Mouse (Mus musculus) erythroblast, embryonic 14.5 days (primary cell): ENCODE data around the gene Ptprj.
"Not testable (repeated sequence)": the region's sequence is repeated elsewhere in the genome, so short reads cannot be mapped to it uniquely, and the experiment has no call there.

Experiments
- GATA1 ChIP-seq: IDR thresholded peaks from 2 replicates; pipeline ENCODE4 v1.6.1; 2012; ENCODE audit warnings: low read length, inconsistent platforms, mixed read lengths
- TAL1 ChIP-seq: IDR thresholded peaks from 3 replicates; pipeline ENCODE4 v1.6.1; 2012; ENCODE audit warnings: low read length, inconsistent platforms, mixed read lengths

DNA sequence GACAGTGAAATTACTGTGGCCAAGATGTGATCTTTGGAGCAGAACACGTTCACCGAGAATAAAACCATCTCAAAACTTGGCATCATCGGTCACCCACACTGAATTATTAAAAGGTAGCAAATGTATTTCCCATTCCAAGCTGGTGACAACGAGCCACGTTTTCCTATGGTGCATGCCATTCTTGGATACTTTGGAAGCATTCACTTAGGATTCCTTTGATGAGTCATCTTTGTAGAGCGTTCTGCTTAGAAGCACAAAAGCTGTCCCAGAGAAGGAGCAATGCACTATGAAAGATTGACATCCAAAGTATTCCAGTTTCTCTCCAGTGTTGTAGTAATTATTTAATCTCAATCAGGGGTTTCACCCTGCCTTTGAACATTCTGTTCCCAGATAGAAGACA is 158.2 kb downstream of the Ptprj start:
- TF ChIP-seq GATA1, TAL1: not testable (repeated sequence)
